Mouse (Mus musculus): Measurements from ENCODE around the gene Otor. TPM values are rescaled to one million over a fixed set of nuclear protein-coding genes. Genes with fewer than 3 reads are reported as not detected.

Otor gene
- polyA plus RNA-seq (2015; fragmentation: Nextera tagmentation; extraction: Ambion mirVana) = 0.34 TPM in 1 of 2 replicates, not detected in the other

- Histone ChIP-seq H3K4me2 (ENCODE audit: low read length) (no peak within 1 kb of the TSS), H3K4me1 (ENCODE audit: control insufficient read depth, insufficient read depth, low read depth, low read length) (no peaks in the 10 kb centered on the region), H3K9ac (ENCODE audit: low read depth, low read length) (no peak within 1 kb of the TSS), H3K36me3 (ENCODE audit: control insufficient read depth, insufficient read depth, low read length) (no peaks in the 10 kb centered on the region), H3K27ac (ENCODE audit: low read depth, low read length) (no peak within 1 kb of the TSS), H3K4me3 (ENCODE audit: low read length) (no peak within 1 kb of the TSS), H3K9me3 (ENCODE audit: control insufficient read depth, low read length) (no peaks in the 10 kb centered on the region), H3K27me3 (replicated peaks; ENCODE audit: control insufficient read depth, insufficient read depth, low read length) (no peaks in the 10 kb centered on the region)
- 55% methylated on average over 8 of the region's 8 CpGs for WGBS
- ATAC-seq = no peak
Observed at GRCm38 (mm10) chr2:143078198-143078851, at the start of gene Otor. Otor (plus strand) TSS chr2:143078473.

DNA sequence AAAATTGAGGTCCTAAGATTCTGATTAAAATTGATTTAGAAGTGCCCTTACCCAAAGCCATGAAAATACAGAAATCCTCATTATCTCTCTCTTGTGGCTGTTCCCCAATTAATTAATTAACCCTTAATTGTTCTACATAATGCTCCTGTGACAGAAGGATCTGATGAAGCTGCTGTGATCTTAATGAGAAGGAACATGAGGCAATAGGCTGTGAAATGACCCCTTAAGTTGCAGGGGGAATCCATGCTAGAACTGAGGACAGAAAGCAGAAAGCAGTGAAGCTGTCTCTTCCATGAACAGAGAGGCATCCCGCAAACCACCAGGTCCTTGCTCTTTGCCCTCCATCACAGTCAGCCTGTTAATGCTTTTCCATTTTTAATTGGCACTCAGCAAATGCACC lies 47.0 kb upstream of the Otor start:
- H3K4me3 ChIP-seq (ENCODE audit: low read length) = no peak overlapping the region
- H3K27ac ChIP-seq (ENCODE audit: low read depth, low read length) = no peak overlapping the region
- no peaks in the 10 kb centered on the region for H3K27me3 ChIP-seq (replicated peaks; ENCODE audit: control insufficient read depth, insufficient read depth, low read length)
- H3K36me3 ChIP-seq (ENCODE audit: control insufficient read depth, insufficient read depth, low read length) = no peaks in the 10 kb centered on the region
- H3K9ac ChIP-seq (ENCODE audit: low read depth, low read length) = no peak overlapping the region
- no peaks in the 10 kb centered on the region for H3K9me3 ChIP-seq (ENCODE audit: control insufficient read depth, low read length)
- 73% methylated on average over 1 of the region's 1 CpGs for WGBS
- no peak overlapping the region for H3K4me2 ChIP-seq (ENCODE audit: low read length)
- ATAC-seq = no peak
- peaks cover 4% of the 10 kb centered on the region; the same call in 1 of the 2 replicates for H3K4me1 ChIP-seq (ENCODE audit: control insufficient read depth, insufficient read depth, low read depth, low read length)

DNA sequence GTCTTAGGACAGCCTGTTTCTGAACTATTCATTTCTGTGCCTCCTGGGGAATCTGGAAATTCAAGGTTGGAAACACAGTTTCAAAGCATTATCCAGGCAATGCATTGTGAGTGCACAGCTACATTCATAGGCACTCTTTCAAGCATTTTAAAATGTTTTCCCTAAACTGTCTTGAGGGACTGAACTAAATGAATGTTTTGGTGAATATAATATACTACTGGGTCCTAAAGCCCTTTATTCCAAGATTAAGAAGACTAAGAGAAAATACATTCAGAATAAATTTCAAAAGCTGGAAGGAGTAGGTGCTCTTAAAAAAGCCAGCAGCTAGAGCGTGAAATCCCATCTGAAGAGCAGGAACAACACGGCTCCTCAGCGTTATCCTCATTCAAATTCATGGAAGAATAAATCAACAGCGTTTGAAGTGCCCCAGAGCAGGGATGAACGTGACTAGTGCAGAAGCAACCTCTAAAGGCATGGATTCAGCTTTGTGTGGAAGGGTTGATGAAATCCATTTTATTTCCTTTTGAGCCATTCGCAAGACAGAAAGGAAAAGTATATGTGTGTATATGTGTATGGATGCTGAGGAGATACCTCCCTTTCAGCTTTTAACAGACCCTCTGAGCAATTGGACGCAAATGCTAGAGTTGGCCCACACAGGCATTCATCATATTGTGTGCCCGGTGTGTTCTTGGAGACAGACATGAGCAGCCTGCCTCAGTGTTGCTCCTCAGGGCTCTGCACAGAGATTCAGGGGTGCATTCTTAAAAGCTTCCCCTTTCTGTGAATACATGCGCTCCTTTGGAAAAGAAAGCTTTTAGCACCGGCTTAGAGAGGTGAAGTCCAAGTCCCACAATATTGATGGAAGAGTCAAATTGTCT lies 45.7 kb upstream of the Otor start:
- H3K36me3 ChIP-seq (ENCODE audit: control insufficient read depth, insufficient read depth, low read length) = no peaks in the 10 kb centered on the region
- peaks cover 4% of the 10 kb centered on the region; the same call in 1 of the 2 replicates for H3K4me1 ChIP-seq (ENCODE audit: control insufficient read depth, insufficient read depth, low read depth, low read length)
- H3K9me3 ChIP-seq (ENCODE audit: control insufficient read depth, low read length) = no peaks in the 10 kb centered on the region
- peak overlapping the region; percentile 27 for H3K4me2 ChIP-seq (ENCODE audit: low read length)
- H3K9ac ChIP-seq (ENCODE audit: low read depth, low read length) = no peak overlapping the region
- no peaks in the 10 kb centered on the region for H3K27me3 ChIP-seq (replicated peaks; ENCODE audit: control insufficient read depth, insufficient read depth, low read length)
- 0 out of 2 replicates have a peak, but pooled peaks have one; percentile 54 for ATAC-seq
- H3K27ac ChIP-seq (ENCODE audit: low read depth, low read length) = no peak overlapping the region
- WGBS = 42% methylated on average over 10 of the region's 10 CpGs
- H3K4me3 ChIP-seq (ENCODE audit: low read length) = no peak overlapping the region

GRCm38 (mm10) chr2:143034350-143035085 lies 43.8 kb upstream of the Otor start:
- WGBS = 57% methylated on average over 7 of the region's 7 CpGs
- H3K27ac ChIP-seq (ENCODE audit: low read depth, low read length) = no peak overlapping the region
- no peak overlapping the region for H3K9ac ChIP-seq (ENCODE audit: low read depth, low read length)
- 0 out of 2 replicates have a peak, but pooled peaks have one; percentile 20 for ATAC-seq
- no peaks in the 10 kb centered on the region for H3K27me3 ChIP-seq (replicated peaks; ENCODE audit: control insufficient read depth, insufficient read depth, low read length)
- no peaks in the 10 kb centered on the region for H3K9me3 ChIP-seq (ENCODE audit: control insufficient read depth, low read length)
- no peak overlapping the region for H3K4me3 ChIP-seq (ENCODE audit: low read length)
- H3K36me3 ChIP-seq (ENCODE audit: control insufficient read depth, insufficient read depth, low read length) = no peaks in the 10 kb centered on the region
- peaks cover 4% of the 10 kb centered on the region; the same call in 1 of the 2 replicates for H3K4me1 ChIP-seq (ENCODE audit: control insufficient read depth, insufficient read depth, low read depth, low read length)
- no peak overlapping the region for H3K4me2 ChIP-seq (ENCODE audit: low read length)

DNA sequence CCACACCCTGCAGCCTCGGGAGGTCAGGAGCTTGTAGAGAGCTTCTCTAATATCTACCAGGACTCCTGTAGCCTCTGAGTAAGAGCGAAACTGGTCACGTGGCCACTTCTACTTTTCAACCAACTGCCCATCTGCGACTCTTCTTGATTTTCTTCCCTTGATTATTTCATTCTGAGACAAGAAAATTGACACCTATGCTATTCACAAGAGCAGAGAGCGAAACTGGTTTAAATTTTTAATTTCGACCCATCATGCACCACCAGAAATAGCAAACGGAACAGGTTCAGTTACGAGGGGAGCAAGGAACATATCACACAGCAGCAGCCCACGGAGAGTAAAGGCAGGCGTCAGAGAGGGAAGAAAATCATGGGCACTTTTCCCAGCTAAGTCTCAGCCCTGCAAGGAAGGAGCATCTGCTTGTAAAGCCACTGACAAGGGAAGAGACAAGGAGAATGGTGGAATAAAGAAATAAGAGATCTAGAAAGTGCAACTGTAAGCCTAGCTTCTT lies 43.1 kb upstream of the Otor start:
- Histone ChIP-seq H3K4me2 (ENCODE audit: low read length) (no peak overlapping the region), H3K27ac (ENCODE audit: low read depth, low read length) (no peak overlapping the region), H3K4me1 (ENCODE audit: control insufficient read depth, insufficient read depth, low read depth, low read length) (peaks cover 4% of the 10 kb centered on the region; the same call in 1 of the 2 replicates), H3K36me3 (ENCODE audit: control insufficient read depth, insufficient read depth, low read length) (no peaks in the 10 kb centered on the region), H3K27me3 (replicated peaks; ENCODE audit: control insufficient read depth, insufficient read depth, low read length) (no peaks in the 10 kb centered on the region), H3K9me3 (ENCODE audit: control insufficient read depth, low read length) (no peaks in the 10 kb centered on the region), H3K9ac (ENCODE audit: low read depth, low read length) (no peak overlapping the region), H3K4me3 (ENCODE audit: low read length) (no peak overlapping the region)
- 76% methylated on average over 10 of the region's 10 CpGs for WGBS
- ATAC-seq = no peak

GRCm38 (mm10) chr2:143041596-143041995 lies 36.7 kb upstream of the Otor start:
- H3K4me2 ChIP-seq (ENCODE audit: low read length) = no peak overlapping the region
- ATAC-seq = no peak
- H3K9ac ChIP-seq (ENCODE audit: low read depth, low read length) = no peak overlapping the region
- no peaks in the 10 kb centered on the region for H3K4me1 ChIP-seq (ENCODE audit: control insufficient read depth, insufficient read depth, low read depth, low read length)
- no peaks in the 10 kb centered on the region for H3K36me3 ChIP-seq (ENCODE audit: control insufficient read depth, insufficient read depth, low read length)
- no peaks in the 10 kb centered on the region for H3K9me3 ChIP-seq (ENCODE audit: control insufficient read depth, low read length)
- H3K4me3 ChIP-seq (ENCODE audit: low read length) = no peak overlapping the region
- WGBS = 93% methylated on average over 1 of the region's 1 CpGs
- H3K27ac ChIP-seq (ENCODE audit: low read depth, low read length) = no peak overlapping the region
- H3K27me3 ChIP-seq (replicated peaks; ENCODE audit: control insufficient read depth, insufficient read depth, low read length) = no peaks in the 10 kb centered on the region

- no peak overlapping the region for H3K4me2 ChIP-seq (ENCODE audit: low read length)
- H3K27ac ChIP-seq (ENCODE audit: low read depth, low read length) = no peak overlapping the region
- H3K4me3 ChIP-seq (ENCODE audit: low read length) = no peak overlapping the region
- no peaks in the 10 kb centered on the region for H3K27me3 ChIP-seq (replicated peaks; ENCODE audit: control insufficient read depth, insufficient read depth, low read length)
- H3K4me1 ChIP-seq (ENCODE audit: control insufficient read depth, insufficient read depth, low read depth, low read length) = no peaks in the 10 kb centered on the region
- H3K36me3 ChIP-seq (ENCODE audit: control insufficient read depth, insufficient read depth, low read length) = no peaks in the 10 kb centered on the region
- no peak for ATAC-seq
- no peak overlapping the region for H3K9ac ChIP-seq (ENCODE audit: low read depth, low read length)
- no peaks in the 10 kb centered on the region for H3K9me3 ChIP-seq (ENCODE audit: control insufficient read depth, low read length)
Observed at GRCm38 (mm10) chr2:143055251-143055650, 23.0 kb upstream of the Otor start.

GRCm38 (mm10) chr2:143056736-143057135 lies 21.5 kb upstream of the Otor start:
- H3K36me3 ChIP-seq (ENCODE audit: control insufficient read depth, insufficient read depth, low read length) = no peaks in the 10 kb centered on the region
- WGBS = 82% methylated on average over 5 of the region's 5 CpGs
- H3K27me3 ChIP-seq (replicated peaks; ENCODE audit: control insufficient read depth, insufficient read depth, low read length) = no peaks in the 10 kb centered on the region
- no peaks in the 10 kb centered on the region for H3K9me3 ChIP-seq (ENCODE audit: control insufficient read depth, low read length)
- H3K27ac ChIP-seq (ENCODE audit: low read depth, low read length) = no peak overlapping the region
- H3K9ac ChIP-seq (ENCODE audit: low read depth, low read length) = no peak overlapping the region
- H3K4me2 ChIP-seq (ENCODE audit: low read length) = no peak overlapping the region
- H3K4me3 ChIP-seq (ENCODE audit: low read length) = no peak overlapping the region
- no peaks in the 10 kb centered on the region for H3K4me1 ChIP-seq (ENCODE audit: control insufficient read depth, insufficient read depth, low read depth, low read length)
- no peak for ATAC-seq
